Mouse (Mus musculus) left cerebral cortex, postnatal 4 days (tissue): ENCODE data around the gene Diras2. TPM values are rescaled to one million over a fixed set of nuclear protein-coding genes. Genes with fewer than 3 reads are reported as not detected.

Experiments
- DNase-seq: peaks from one replicate; pipeline ENCODE4 v3.0.0-alpha.2; 2022
- intact Hi-C: fragments of 180-260 bp; cut with DNase I; formaldehyde crosslinking; loops from one replicate; pipeline ENCODE4 v1.15.1; 2025
- total RNA-seq, 2 experiments: library from RNA; stranded (reverse); gene quantifications; 2 replicates each; pipeline ENCODE4 v1.2.3; 2021

Diras2 gene
- total RNA-seq, 2 experiments from 2014 or later, result 77.9 to 80.1 TPM

DNA sequence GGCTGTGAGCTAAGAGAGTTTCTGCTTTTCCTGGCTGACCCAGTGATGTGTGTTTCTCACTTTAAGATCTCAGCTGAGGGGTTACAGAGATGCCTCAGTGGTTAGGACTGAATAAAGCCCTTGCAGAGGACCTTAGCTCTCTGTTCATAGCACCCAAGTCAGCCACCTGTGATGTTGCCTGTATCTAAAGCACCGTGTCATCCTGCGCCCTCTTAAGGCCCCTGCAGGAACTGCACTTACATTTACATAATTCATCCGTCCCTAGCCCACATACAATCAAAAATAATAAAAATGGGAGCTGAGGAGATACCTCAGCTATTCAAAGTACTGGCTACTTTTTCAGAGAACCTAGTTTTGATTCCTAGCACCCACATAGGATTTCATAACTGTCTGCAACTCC is 54.9 kb downstream of the Diras2 start:
- intact Hi-C loops, result no loop called here
- DNase-seq, result no peak

DNA sequence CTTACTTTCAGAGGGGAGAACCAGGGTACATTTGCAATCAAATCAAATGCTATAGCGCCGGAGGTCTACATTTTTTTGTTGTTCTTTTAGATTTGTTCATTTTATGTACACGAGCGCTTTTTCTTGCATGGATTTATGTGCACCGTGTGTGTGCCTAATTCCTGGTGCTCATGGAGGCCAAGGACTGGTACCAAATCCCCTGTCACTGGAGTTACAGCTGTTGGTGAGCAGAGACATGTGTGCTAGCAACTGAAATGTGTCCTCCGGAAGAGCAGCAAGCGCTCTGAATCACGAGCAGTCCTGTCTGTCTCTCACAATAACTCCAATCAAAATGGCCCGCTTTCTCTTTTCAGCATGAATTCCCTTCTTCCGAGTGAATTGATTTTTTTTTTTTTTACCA is 55.8 kb downstream of the Diras2 start:
- no peak for DNase-seq
- intact Hi-C loops, result no loop called here

DNA sequence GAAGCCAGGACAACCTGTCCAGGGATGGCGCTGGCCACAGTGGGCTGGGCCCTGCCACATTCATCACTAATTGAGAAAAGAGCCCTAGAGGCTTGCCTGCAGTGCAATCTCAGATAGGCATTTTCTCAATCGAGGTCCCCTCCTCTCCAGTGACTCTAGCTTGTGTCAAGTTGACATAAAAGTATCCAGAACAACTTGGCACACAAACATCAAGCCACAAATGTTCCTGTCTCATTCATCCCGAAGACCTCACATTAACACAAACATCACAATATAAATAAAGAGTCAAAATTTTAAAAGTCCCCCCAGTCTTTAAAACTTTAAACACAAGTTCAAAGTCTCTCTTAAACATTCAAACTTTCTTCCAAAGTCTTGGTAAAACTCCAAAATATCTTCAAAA is 56.3 kb downstream of the Diras2 start:
- no peak for DNase-seq
- intact Hi-C loops, result no loop called here

DNA sequence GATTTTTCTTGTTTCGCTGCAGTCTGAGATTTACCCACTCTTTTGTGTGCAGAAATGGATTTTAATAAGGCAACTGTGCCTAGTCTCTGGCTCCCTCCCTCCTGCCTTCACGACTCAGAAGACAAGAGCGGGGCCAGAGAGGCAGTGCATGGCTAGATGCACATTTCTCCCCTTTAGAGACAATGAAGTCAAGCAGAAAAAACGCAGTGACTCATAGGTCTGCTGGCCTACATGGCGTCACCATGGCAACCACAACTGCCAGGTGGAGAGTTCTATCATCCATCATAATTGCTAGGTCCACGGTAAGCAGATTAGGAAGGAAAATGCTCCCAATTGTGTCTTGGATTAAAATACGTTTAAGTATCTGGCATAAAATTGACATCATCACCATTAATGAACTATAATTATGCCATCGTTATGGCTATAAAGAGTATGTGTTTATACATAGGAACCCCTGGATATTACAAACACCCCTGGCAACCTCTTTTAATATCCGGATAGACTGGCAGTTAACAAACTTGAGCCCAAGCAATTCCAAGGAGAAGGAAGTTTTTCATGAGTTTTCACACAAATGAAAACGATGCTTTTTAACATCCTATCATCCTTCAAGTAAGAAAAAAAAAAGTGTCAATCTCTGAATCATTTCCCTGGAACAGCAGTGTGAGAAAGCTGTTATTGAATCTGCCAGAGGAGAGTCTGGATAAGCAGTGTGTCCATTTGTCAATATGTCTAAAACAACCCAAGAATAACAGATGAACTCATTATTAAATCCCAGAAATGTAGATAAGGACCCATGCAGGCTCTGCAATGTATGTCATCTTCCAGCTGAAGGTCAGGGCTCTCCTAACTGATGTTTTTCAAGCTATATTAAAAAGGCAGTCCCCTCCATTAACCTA is 61.0 kb downstream of the Diras2 start:
- DNase-seq, result peak; percentile 90
- intact Hi-C loops, result no loop called here

DNA sequence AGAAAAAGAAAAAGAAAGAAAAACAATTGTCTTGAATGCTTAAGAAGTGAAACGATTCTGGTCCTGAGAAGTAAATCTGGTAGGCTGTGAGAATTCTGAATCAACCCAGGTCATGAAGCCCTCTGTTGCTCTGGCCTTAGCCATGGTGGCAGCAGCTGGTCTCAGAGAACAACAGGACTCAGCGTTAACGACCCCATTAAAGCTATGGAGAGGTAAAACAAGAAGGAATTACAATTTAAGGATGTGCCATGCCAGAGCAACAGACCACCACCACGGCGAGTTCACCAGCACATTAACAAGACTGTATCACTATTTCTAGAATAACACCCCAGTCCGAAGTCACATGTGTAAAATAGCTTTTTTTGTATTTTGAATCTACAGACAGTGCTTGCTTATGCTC is 65.9 kb downstream of the Diras2 start:
- no peak for DNase-seq
- intact Hi-C loops, result no loop called here

DNA sequence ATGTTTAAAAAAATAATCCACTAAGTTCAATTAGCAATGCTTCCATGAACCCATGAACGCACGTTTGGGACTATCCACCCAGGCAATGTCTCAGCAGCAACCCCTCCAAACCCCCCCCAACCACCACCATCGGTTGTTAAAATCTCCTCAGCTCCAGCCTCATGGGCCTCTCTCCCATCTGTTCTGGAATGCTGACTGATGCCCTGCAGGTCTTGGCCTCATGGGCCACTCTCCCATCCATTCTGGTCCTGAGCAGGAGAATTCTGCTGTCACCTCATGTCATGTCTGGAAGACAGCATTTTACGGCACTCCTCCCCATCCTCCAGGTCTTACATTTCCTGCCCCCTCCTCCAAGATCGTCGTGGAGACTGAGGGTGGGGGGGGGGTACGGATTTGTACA is 71.1 kb downstream of the Diras2 start:
- intact Hi-C loops, result no loop called here

GRCm38 (mm10) chr13:52457889-52458324 is 73.2 kb downstream of the Diras2 start:
- intact Hi-C loops, result no loop called here
- DNase-seq, result peak; percentile 96

More for the DNA sequence above, 71.1 kb downstream of the Diras2 start:
- peak; percentile 28 for DNase-seq

DNA sequence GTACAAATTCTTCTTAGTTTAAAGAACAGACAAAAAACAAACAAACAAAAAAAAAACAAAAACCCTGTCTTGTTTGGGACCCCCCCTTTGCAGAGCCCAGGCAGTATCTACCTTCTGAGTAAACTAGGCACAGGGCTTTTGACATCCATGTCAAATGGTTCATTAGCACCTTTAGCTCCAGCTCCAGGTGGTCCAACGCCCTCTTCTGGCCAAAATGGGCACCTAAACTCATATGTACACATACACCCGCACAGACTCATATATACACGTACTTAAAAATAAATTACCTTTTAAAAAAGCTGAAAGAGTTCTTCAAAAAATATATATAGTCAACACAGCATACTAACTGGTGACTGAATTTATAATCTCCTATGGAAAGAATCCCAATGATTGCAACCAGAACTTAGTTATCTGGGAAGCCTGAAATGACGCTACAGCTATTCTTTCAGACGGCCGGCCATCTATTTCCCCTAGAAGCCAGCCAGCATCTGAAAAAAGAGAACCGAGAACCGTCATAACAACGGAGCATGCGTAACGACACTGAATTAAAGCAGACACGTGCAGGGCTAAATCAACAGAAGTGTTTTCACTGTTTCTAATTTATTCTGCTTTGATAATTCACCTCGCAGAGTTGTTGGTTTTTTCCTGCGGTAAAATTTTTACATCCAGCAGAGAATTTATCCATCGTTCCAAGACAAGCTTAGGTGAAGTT is 73.7 kb downstream of the Diras2 start:
- intact Hi-C loops, result no loop called here
- DNase-seq, result peak; percentile 38

DNA sequence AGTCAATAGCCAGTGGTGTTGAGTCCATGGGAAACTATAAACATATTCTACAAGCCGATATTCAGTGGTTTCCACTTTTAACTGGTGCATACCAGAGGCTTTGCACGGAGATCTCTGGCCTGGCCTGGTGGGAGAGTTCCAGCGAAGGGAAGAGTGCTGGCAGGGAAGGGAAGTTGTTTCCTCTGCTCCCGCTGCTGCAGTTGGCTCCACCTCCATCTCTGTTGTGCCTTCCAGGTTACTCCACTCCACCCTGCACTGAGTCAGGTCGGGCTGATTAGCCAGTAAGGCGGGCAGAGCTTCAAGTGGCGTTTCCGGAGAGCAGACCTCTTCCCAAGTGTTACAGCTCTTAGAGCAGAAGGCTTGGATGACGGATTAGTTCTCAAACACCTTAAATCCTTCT is 75.8 kb downstream of the Diras2 start:
- DNase-seq, result peak; percentile 53
- intact Hi-C loops, result no loop called here

- intact Hi-C loops, result no loop called here
- DNase-seq, result no peak
Observed at GRCm38 (mm10) chr13:52454708-52455250, 76.3 kb downstream of the Diras2 start.

Other genes starting within 250 kb of the Diras2 start
- gene Syk, start 51.9 kb upstream of the Diras2 start, total RNA-seq, result 1 to 10 TPM; 5.0 to 5.3 TPM